Mouse (Mus musculus) hindlimb bud, embryonic 11.5 days (tissue): Measurements from ENCODE around the gene Ndufs2.

Experiments
- DNase-seq: peaks from one replicate; pipeline ENCODE4 v3.0.0-alpha.2; 2012; ENCODE audit warnings: low read depth, low spot score; ENCODE audit errors: extremely low spot score

The Ndufs2 gene

GRCm38 (mm10) chr1:171250680-171251593 is at the start of gene Ndufs2:
TSS of gene Ndufs2 (minus strand) at chr1:171251388.
- DNase-seq, result no peak

GRCm38 (mm10) chr1:171298226-171298625 is 47.0 kb upstream of the Ndufs2 start:
- no peak for DNase-seq

- DNase-seq, result no peak
Observed at GRCm38 (mm10) chr1:171295063-171295402, 43.8 kb upstream of the Ndufs2 start.

GRCm38 (mm10) chr1:171294298-171295062 is 43.3 kb upstream of the Ndufs2 start, which contains the start of gene Ufc1:
TSS of gene Ufc1 (minus strand) at chr1:171295024.
- DNase-seq, result peak; percentile 60

DNA sequence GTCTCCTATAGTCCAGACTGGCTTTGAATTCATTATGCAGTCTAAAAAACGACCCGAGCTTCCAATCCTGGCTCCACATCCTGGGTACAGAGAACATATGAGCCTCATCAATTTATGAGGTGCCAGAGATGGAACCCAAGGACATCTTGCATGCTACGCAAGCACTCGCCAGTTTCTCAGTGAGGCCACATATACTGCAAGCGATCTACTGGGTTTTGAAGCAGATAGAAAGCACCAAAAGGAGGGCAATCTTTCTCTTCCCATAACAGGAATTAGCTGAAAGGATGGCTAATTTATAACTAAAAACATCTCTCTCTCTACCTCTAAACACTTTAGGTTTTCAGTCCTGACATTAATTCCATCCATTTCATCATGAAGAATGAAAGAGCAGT is 42.7 kb upstream of the Ndufs2 start:
- no peak for DNase-seq

DNA sequence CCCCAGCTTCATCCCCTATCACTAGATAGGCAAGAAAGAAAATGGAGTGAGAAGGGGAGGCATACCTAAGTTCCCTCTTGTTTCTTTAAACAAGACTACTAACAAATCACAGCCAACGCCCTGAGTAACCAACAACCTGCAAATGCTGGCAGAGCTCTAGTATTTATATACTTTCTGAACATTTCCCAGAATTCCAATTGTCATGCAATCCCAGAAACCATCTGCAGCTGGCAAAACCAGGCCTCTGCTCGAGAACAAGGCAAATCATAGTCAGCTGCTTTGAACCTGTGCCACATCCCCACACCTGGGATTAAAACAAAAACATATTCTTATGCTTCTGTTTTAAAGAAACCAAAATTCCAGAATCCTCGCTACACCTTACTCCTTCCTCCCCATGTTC is 42.2 kb upstream of the Ndufs2 start:
- no peak for DNase-seq

DNA sequence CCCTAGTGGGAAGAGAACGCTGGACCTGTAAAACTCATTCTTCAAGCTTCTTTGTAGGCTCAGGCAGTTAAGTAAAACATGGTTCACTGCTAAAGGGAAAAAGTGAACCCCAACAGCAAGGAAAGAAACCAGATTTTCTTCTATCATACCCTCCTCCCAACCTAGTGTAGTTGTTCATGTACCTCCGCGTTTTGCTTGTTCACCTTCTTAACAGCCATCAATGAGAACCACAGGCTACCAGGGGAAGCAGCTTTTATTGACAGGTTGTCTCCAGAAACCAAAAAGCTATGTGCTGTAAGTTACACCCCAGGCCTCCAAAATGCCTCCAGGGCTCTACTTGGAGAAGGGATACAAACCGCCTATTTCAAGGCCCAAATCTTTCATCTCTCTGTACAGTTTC is 37.1 kb upstream of the Ndufs2 start:
- no peak for DNase-seq

DNA sequence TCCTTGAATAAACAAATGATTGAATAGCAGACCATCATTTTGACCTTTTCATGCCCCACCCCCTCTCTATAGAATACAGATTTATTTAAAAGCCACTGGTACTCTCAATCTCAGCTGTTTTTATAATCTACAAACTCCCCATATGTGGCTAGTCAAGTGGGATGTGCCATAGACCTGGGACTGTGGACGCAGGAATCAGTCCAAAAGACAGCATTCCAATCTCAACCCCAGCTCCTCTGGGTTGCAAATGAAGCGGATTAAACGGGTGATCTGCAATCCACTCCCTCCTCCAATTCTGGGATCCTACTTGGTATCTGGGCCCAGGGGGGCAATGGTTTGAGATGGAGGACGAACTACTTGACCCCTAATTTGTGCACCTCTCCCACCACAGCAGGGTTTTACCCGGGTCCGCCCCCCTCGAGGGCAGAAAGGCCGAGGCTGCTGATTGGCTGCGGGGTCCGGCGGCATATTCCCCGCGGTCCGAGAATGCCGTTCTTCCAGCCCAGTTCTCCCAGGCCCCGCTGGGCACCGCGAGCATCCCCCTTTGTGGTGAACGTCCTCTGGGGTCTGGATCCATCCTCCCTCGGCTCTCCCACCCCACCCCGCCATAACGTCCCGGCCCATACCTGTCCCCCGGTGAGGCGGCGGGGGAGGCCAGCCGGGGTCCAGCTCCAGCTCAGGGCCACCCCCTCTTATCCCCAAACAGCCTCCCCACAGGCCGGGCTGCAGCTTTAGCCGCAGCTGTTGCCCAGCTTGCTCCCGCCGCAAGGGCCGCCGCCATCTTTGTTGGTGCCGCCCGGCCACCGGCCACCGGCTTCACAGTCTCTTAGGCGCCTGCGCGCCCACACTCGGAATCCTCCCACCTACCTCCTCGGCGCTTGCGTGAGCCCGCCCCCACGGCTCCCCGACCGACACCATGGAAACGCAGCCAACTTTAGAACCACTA is 36.2 kb upstream of the Ndufs2 start, which contains the start of gene Usp21:
Gene Usp21 (minus strand): TSS at position 856 of the 946 bp plus-strand sequence.
- DNase-seq, result peak; percentile 81

- no peak for DNase-seq
Observed at GRCm38 (mm10) chr1:171286517-171286916, 35.3 kb upstream of the Ndufs2 start.

DNA sequence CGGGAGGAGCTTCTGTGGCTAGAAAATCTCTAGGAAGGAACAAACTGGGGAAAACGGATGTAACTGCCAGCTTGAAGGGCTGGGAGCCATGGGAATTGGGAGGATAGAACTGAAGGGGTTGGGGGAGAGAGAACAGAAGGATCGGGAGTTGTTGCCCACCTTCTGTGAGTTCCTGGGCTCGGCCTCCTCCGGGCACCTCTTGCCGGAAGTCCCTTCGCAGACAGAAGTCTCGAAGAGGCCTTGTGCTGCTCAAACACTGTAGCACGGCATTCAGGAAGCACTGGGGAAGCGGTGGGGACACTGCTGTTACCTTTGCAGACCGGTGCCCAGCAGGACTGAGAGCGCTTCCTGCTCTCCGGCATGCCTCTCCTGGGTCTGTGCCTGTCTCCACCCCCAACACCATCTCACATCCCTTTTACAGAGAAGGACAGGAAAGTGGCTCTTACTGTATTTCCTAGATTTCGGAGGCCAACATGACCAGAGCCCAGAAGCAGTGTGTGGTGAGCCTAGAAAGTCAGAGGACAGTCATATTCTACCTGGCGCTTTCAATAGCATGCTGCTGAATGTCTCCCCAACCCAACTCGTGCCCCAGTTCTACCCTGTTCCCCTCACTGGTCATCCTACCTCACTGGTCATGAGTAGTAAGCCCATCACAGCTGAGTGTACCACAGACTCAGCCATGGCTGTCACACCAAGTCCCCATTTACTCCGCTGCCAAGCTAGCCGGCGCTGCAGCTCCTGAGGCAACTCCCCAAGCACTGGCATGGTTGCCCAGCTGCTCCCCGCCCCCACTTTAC is 34.1 kb upstream of the Ndufs2 start:
- no peak for DNase-seq

DNA sequence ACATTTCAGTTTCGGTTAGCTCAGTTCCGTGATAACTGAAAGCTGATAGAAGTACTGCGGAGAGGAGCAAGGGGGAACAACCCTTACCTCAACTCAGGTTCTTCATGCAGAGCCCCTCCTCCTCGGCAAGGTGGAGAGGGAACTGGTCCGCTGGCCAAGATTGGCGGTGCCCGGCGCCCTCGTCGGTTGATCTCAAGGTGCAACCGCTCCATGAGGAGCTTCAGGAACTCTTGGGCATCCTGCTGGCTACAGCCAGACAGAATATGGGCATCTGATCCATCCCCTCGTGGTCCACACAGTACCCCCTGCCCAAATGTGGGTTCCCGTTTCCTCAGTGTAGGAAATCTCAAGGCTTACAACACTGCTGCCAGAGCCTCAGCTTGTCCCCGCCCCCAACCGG is 33.3 kb upstream of the Ndufs2 start:
- DNase-seq, result no peak

GRCm38 (mm10) chr1:171283188-171284160 is 32.3 kb upstream of the Ndufs2 start:
- DNase-seq, result no peak

GRCm38 (mm10) chr1:171282086-171282805 is 31.1 kb upstream of the Ndufs2 start:
- no peak for DNase-seq

DNA sequence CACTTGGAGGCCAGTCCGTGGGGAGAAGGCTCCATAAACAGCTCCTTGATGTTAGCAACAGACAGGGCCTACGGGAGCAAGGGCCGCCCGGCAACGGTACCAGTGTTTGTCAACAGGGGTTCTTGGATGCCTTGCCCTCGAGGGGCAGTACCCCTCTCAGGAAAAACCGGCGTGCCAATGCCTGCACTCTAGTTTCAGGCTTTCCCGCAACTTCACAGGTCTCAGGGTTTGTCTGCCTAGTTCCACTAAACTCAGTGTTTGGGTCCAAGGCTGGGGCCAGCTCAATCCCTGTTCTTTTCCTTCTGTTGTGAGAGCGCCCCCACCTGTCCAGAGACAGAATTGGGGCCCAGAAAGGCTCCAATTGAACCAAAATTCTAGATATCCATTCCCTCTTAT is 30.3 kb upstream of the Ndufs2 start:
- DNase-seq, result no peak

DNA sequence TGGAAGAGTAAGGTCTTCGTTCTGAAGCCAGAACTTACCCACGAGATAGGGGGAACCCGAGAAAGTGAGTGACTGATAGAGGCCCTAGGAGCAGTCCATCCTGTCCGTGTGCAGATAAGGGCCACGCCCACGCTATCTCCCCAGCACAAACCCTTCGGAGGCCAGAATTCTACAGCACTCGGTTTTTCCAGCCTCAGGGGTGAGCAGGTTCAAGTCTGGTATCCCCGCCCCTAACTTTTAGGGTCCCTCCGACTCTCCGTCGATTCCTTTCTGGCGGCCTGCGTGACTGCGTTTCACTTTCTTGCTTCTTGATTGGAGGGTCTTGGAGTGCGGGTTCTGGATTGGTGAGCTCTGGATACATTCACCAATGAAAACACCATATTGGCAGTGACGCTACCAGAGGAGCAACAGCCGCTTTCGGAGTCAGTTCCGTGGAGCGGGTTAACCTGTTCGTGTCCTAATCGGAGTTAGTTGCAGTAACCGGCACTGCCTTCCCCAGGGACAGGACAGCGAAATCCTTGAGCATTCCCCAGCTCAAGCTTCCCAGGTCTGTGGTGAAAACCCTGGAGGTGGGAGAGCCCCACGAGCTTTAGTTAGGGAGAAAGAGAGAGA is 29.8 kb upstream of the Ndufs2 start, which contains the start of gene Ppox:
Gene Ppox (minus strand): TSS at position 271 of the 612 bp plus-strand sequence.
- DNase-seq, result peak; percentile 97

GRCm38 (mm10) chr1:171280250-171280915 is 29.2 kb upstream of the Ndufs2 start:
- no peak for DNase-seq

- DNase-seq, result no peak
Observed at GRCm38 (mm10) chr1:171279721-171280120, 28.5 kb upstream of the Ndufs2 start.
